Mouse (Mus musculus): ENCODE measurements around the gene Vsig2. TPM values are rescaled to one million over a fixed set of nuclear protein-coding genes. Genes with fewer than 3 reads are reported as not detected.

Gene Vsig2
- polyA plus RNA-seq, 1 experiment from 2014 or later: 0.74 TPM

GRCm38 (mm10) chr9:37537658-37538250 lies 1.3 kb upstream of the Vsig2 start:
- H3K4me2 ChIP-seq (ENCODE audit: low read length): no peak overlapping the region
- H3K4me1 ChIP-seq (ENCODE audit: control insufficient read depth in 2 of 2, insufficient read depth in 2 of 2, low read length in 2 of 2): peaks cover 6 to 15% of the 10 kb centered on the region in 2 experiments
- no peak overlapping the region for H3K9ac ChIP-seq (ENCODE audit: low read length)
- no peaks in the 10 kb centered on the region for H3K9me3 ChIP-seq (ENCODE audit: control insufficient read depth, low read length)
- H3K4me3 ChIP-seq (ENCODE audit: control insufficient read depth in 1 of 2, insufficient read depth in 1 of 2, low read depth in 1 of 2, low read length in 2 of 2): no peak overlapping the region
- peak overlapping the region; percentile 16 to 24; a peak in 1 of 4 replicates for H3K27ac ChIP-seq (replicated peaks in 1 of 2; ENCODE audit: control insufficient read depth in 1 of 2, insufficient read depth in 1 of 2, low read depth in 2 of 2, low read length in 2 of 2)
- peaks cover 17% of the 10 kb centered on the region; the same call in 1 of the 2 replicates for H3K36me3 ChIP-seq (ENCODE audit: control insufficient read depth, insufficient read depth, low read length)
- 48% methylated on average over 5 of the region's 5 CpGs for WGBS
- ATAC-seq (ENCODE audit: insufficient number of reproducible peaks, insufficient read depth, low FRiP score, low read depth): no peak
- no peaks in the 10 kb centered on the region for H3K27me3 ChIP-seq (ENCODE audit: control insufficient read depth, insufficient read depth, low read length)

- no peak for ATAC-seq (ENCODE audit: insufficient number of reproducible peaks, insufficient read depth, low FRiP score, low read depth)
- peaks cover 12% of the 10 kb centered on the region; the same call in 1 of the 2 replicates for H3K36me3 ChIP-seq (ENCODE audit: control insufficient read depth, insufficient read depth, low read length)
- no peak overlapping the region for H3K4me2 ChIP-seq (ENCODE audit: low read length)
- no peaks in the 10 kb centered on the region for H3K9me3 ChIP-seq (ENCODE audit: control insufficient read depth, low read length)
- no peaks in the 10 kb centered on the region for H3K27me3 ChIP-seq (ENCODE audit: control insufficient read depth, insufficient read depth, low read length)
- H3K4me3 ChIP-seq (ENCODE audit: control insufficient read depth in 1 of 2, insufficient read depth in 1 of 2, low read depth in 1 of 2, low read length in 2 of 2): no peak overlapping the region
- peaks cover 9 to 19% of the 10 kb centered on the region in 2 experiments for H3K4me1 ChIP-seq (ENCODE audit: control insufficient read depth in 2 of 2, insufficient read depth in 2 of 2, low read length in 2 of 2)
- WGBS: 85% methylated on average over 4 of the region's 4 CpGs
- no peak overlapping the region for H3K9ac ChIP-seq (ENCODE audit: low read length)
- H3K27ac ChIP-seq (replicated peaks in 1 of 2; ENCODE audit: control insufficient read depth in 1 of 2, insufficient read depth in 1 of 2, low read depth in 2 of 2, low read length in 2 of 2): no peak overlapping the region
Measured at GRCm38 (mm10) chr9:37540226-37540625, 1.2 kb downstream of the Vsig2 start.

- WGBS: 68% methylated on average over 6 of the region's 6 CpGs
- no peak overlapping the region for H3K9ac ChIP-seq (ENCODE audit: low read length)
- H3K4me1 ChIP-seq (ENCODE audit: control insufficient read depth in 2 of 2, insufficient read depth in 2 of 2, low read length in 2 of 2): peaks cover 12 to 19% of the 10 kb centered on the region in 2 experiments
- peaks cover 12% of the 10 kb centered on the region; the same call in 1 of the 2 replicates for H3K36me3 ChIP-seq (ENCODE audit: control insufficient read depth, insufficient read depth, low read length)
- H3K27ac ChIP-seq (replicated peaks in 1 of 2; ENCODE audit: control insufficient read depth in 1 of 2, insufficient read depth in 1 of 2, low read depth in 2 of 2, low read length in 2 of 2): peak overlapping the region in 1 of 2 experiments; percentile 21; a peak in 1 of 4 replicates
- H3K9me3 ChIP-seq (ENCODE audit: control insufficient read depth, low read length): no peaks in the 10 kb centered on the region
- no peak overlapping the region for H3K4me3 ChIP-seq (ENCODE audit: control insufficient read depth in 1 of 2, insufficient read depth in 1 of 2, low read depth in 1 of 2, low read length in 2 of 2)
- ATAC-seq (ENCODE audit: insufficient number of reproducible peaks, insufficient read depth, low FRiP score, low read depth): no peak
- peaks cover 7% of the 10 kb centered on the region for H3K27me3 ChIP-seq (ENCODE audit: control insufficient read depth, insufficient read depth, low read length)
- no peak overlapping the region for H3K4me2 ChIP-seq (ENCODE audit: low read length)
Measured at GRCm38 (mm10) chr9:37540701-37541575, 1.9 kb downstream of the Vsig2 start.

DNA sequence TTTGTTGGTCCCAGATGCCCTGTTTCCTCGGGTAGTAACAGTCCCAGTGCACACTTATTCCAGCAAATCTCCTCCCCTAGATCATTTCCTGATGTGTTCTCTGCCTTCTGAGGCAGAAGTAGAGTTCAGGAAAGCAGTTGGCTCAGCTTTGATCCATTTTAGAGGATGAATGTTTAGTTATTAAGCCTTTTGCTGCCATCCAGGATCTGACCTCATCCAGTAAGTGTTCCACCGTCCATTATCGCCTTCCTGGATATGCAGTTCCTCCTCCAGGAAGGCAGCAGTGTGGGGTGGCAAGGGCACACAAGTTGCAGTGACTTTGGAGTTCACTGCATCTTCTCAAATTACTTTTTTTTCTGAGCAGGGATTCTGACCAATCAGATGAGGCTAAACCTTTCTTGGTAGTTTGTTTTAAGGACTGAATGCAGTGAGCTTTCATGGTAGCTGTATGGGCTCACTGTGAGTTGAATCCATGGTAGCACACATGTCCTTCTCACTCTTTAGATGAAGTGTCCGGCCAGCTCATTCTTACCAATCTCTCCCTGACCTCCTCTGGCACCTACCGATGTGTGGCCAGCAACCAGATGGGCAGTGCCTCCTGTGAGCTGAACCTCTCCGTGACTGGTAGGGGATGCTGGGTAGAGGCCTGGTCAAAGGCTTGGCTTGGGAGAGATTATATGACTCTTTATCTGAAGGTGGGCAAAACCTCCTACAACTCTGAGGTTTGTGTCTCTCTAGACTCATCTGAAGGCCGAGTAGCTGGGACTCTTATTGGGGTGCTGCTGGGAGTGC lies 3.0 kb downstream of the Vsig2 start:
- Histone ChIP-seq H3K9ac (ENCODE audit: low read length) (no peak overlapping the region), H3K27ac (replicated peaks in 1 of 2; ENCODE audit: control insufficient read depth in 1 of 2, insufficient read depth in 1 of 2, low read depth in 2 of 2, low read length in 2 of 2) (peak overlapping the region in 1 of 2 experiments; percentile 21; a peak in 1 of 4 replicates), H3K4me2 (ENCODE audit: low read length) (no peak overlapping the region), H3K27me3 (ENCODE audit: control insufficient read depth, insufficient read depth, low read length) (peaks cover 14% of the 10 kb centered on the region), H3K9me3 (ENCODE audit: control insufficient read depth, low read length) (no peaks in the 10 kb centered on the region), H3K36me3 (ENCODE audit: control insufficient read depth, insufficient read depth, low read length) (peaks cover 12% of the 10 kb centered on the region; the same call in 1 of the 2 replicates), H3K4me1 (ENCODE audit: control insufficient read depth in 2 of 2, insufficient read depth in 2 of 2, low read length in 2 of 2) (peaks cover 13% of the 10 kb centered on the region in 2 experiments), H3K4me3 (ENCODE audit: control insufficient read depth in 1 of 2, insufficient read depth in 1 of 2, low read depth in 1 of 2, low read length in 2 of 2) (no peak overlapping the region)
- WGBS: 57% methylated on average over 7 of the region's 7 CpGs
- no peak for ATAC-seq (ENCODE audit: insufficient number of reproducible peaks, insufficient read depth, low FRiP score, low read depth)

GRCm38 (mm10) chr9:37543869-37544440 lies 4.9 kb downstream of the Vsig2 start:
- ATAC-seq (ENCODE audit: insufficient number of reproducible peaks, insufficient read depth, low FRiP score, low read depth): no peak
- Histone ChIP-seq H3K9ac (ENCODE audit: low read length) (peak overlapping the region; percentile 60; the same call in 1 of the 2 replicates), H3K4me3 (ENCODE audit: control insufficient read depth in 1 of 2, insufficient read depth in 1 of 2, low read depth in 1 of 2, low read length in 2 of 2) (peak overlapping the region; percentile 38 to 45), H3K27me3 (ENCODE audit: control insufficient read depth, insufficient read depth, low read length) (peaks cover 19% of the 10 kb centered on the region), H3K9me3 (ENCODE audit: control insufficient read depth, low read length) (no peaks in the 10 kb centered on the region), H3K4me1 (ENCODE audit: control insufficient read depth in 2 of 2, insufficient read depth in 2 of 2, low read length in 2 of 2) (peaks cover 7% of the 10 kb centered on the region in 2 experiments; a peak in 3 of 4 replicates), H3K36me3 (ENCODE audit: control insufficient read depth, insufficient read depth, low read length) (peaks cover 7% of the 10 kb centered on the region; the same call in 1 of the 2 replicates), H3K4me2 (ENCODE audit: low read length) (peak overlapping the region; percentile 93), H3K27ac (replicated peaks in 1 of 2; ENCODE audit: control insufficient read depth in 1 of 2, insufficient read depth in 1 of 2, low read depth in 2 of 2, low read length in 2 of 2) (no peak overlapping the region)
- 32% methylated on average over 12 of the region's 12 CpGs for WGBS

- Histone ChIP-seq H3K9me3 (ENCODE audit: control insufficient read depth, low read length) (no peaks in the 10 kb centered on the region), H3K27me3 (ENCODE audit: control insufficient read depth, insufficient read depth, low read length) (peaks cover 24% of the 10 kb centered on the region), H3K27ac (replicated peaks in 1 of 2; ENCODE audit: control insufficient read depth in 1 of 2, insufficient read depth in 1 of 2, low read depth in 2 of 2, low read length in 2 of 2) (no peak overlapping the region), H3K9ac (ENCODE audit: low read length) (peak overlapping the region; percentile 60), H3K36me3 (ENCODE audit: control insufficient read depth, insufficient read depth, low read length) (peaks cover 7% of the 10 kb centered on the region; the same call in 1 of the 2 replicates), H3K4me2 (ENCODE audit: low read length) (peak overlapping the region; percentile 93), H3K4me3 (ENCODE audit: control insufficient read depth in 1 of 2, insufficient read depth in 1 of 2, low read depth in 1 of 2, low read length in 2 of 2) (peak overlapping the region; percentile 38 to 45), H3K4me1 (ENCODE audit: control insufficient read depth in 2 of 2, insufficient read depth in 2 of 2, low read length in 2 of 2) (peaks cover 4 to 7% of the 10 kb centered on the region in 2 experiments; a peak in 3 of 4 replicates)
- ATAC-seq (ENCODE audit: insufficient number of reproducible peaks, insufficient read depth, low FRiP score, low read depth): peak; percentile 8; the same call in 1 of the 2 replicates
- 2% methylated on average over 29 of the region's 29 CpGs for WGBS
Measured at GRCm38 (mm10) chr9:37544447-37545165, 5.6 kb downstream of the Vsig2 start.
